Mouse (Mus musculus) T-helper 17 cell (primary cell): ENCODE results near the gene Fam118b.

Experiments
- in situ Hi-C, 2 experiments: fragments of 300-600 bp; cut with MboI, MseI; formaldehyde crosslinking; loops; 1 replicate in 1 of 2; 2 replicates in 1 of 2; pipeline ENCODE4 v1.15.1; 2025; ENCODE audit warnings: high pct_unique_total_duplicates in 2 of 2

Gene Fam118b

DNA sequence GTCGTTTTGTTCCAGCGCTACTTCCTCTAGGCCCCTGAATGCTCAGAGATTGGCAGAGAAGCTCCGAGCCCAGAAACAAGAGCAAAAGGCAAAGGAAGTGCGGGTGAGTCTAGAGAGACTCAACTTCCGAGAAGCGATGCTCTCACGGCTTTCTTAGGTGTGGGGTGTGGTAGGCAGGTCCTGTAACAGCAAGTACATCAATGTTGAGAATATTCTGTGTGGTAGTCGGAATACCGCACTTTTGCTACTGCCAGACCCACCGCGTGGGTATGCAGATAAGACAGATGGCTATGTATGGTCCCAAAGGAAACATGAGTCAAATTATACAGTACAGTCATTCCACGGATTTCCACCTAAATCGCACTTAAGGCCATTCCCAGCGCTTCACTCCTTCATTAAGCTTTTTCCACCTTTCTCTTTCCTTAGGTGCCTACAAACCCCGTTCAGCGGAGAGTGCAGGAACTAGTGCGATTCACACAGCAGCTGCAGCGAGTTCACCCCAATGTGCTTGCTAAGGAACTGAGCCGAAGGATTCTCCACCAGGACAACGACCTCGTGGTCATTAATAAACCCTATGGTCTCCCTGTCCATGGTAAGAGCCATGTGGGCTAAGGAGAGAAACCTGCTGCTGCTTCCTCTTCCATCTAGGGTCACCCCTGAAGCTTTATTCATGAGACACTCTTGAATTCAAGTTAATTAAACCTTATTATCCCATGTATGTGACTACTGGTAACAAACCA lies 541 bp upstream of the Fam118b start:
- in situ Hi-C loops, result loop anchor here (5.0 kb wide), 1 partner anchor 56 kb away; the partner anchor contains the start of gene Foxred1 (in 2 of the 2)

GRCm38 (mm10) chr9:35264509-35264908 lies 3.1 kb downstream of the Fam118b start:
- in situ Hi-C loops, result no loop called here

DNA sequence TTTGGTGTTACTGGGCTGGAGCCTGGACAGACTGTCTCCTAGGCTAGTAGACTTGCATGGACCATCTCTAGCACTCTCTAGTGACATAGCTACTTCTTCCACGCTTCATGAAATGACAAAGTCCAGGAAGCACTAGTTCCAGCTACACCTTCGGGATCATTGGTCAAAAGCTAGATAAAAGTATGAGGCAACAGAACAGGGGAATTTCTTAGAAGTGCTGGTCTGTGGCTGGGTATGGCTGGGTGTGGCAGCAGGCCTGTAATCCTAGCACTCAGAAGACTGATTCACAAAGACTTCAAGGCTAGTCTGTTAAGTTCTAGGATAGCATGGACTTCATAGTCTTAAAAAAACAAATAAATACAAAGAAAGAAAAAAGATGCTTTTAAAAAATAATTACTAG lies 4.2 kb downstream of the Fam118b start:
- in situ Hi-C loops, result no loop called here

DNA sequence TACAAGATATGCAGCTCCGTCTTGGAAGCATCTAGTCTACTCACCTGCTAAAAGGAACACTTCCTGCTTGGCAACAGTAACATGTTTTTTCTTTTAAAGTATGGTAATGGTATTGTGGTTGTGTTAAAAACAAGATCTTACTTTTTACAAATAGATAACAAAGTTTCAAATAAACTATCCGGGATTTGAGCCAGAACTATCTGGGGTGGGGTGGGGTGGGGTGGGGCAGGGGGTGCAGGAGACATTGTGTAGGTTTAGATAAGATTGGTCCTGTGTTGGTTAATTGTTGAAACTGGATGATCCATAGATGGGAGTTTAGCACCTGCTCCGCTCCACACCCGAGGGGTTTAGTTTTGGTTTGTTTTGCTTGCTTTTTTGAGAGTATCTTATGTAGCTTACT lies 5.2 kb downstream of the Fam118b start:
- in situ Hi-C loops, result no loop called here

- in situ Hi-C loops, result no loop called here
These were observed 10.2 kb downstream of the Fam118b start for GRCm38 (mm10) chr9:35257365-35257764.

GRCm38 (mm10) chr9:35249476-35249875 lies 18.1 kb downstream of the Fam118b start:
- in situ Hi-C loops, result no loop called here

- in situ Hi-C loops, result no loop called here
These were observed 20.2 kb downstream of the Fam118b start for GRCm38 (mm10) chr9:35247405-35247804.

DNA sequence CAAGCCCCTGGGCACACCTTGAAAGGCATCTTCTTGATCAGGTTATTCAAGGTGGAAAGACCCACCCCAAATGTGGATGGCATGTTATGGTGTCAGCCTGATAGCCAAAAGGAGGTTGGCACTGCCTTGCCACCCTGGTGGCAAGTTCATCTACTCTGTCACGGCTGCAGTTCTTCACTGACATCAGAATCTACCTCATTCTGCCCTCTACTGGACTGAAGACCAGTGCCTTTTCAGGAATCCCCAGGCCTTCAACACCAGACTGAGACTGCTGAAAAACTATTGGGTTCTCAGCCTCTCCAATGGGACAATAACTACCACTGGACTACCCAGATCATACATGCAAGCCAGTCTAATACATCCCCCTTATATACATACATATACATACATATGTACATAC lies 27.9 kb downstream of the Fam118b start:
- in situ Hi-C loops, result no loop called here

DNA sequence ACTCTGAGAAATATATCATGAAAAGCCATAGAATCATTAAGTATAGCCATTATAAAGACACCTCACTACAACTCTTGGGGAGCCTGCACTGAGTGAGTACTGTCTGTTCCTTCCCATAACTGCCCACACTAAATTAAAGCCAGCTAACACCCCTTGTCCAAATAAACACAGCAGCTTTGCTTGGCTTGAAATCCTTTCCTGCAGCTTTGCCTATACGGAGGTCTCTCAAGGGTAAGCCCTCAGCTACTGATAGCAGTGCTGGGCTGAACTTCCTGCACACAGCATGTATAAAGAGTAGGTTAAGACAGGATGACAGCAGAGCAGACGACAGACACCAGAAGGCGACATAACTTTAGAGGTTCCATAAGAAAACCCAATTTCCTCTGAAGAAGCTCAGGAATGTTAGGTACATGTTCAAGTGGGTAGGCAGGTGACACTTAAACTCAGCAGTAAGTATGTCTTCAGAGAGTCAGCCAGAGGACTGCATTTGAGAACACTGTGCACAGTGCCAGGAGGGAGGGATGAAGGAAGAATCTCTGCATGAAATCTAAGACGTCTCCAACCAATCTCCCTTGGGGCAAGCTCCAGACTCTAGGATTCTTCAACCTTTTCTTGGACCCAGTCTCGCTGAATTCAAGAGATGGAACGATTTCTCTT lies 28.6 kb downstream of the Fam118b start:
- in situ Hi-C loops, result no loop called here

DNA sequence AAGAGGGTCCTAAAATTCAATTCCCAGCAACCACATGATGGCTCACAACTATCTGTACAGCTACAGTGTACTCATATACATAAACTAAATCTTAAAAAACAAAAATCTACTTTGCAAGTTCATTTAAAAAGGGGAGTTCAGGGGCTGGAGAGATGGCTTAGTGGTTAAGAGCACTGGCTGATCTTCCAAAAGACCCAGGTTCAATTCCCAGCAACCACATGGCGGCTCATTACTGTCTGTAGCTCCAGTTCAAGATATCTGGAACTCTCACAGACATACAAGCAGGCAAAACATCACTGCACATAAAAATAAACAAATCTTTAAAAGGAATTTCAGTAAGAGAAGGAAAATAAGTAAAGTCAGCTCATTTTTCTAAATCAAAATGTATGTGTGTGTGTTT lies 29.2 kb downstream of the Fam118b start:
- in situ Hi-C loops, result no loop called here

GRCm38 (mm10) chr9:35235996-35236395 lies 31.6 kb downstream of the Fam118b start:
- in situ Hi-C loops, result no loop called here

DNA sequence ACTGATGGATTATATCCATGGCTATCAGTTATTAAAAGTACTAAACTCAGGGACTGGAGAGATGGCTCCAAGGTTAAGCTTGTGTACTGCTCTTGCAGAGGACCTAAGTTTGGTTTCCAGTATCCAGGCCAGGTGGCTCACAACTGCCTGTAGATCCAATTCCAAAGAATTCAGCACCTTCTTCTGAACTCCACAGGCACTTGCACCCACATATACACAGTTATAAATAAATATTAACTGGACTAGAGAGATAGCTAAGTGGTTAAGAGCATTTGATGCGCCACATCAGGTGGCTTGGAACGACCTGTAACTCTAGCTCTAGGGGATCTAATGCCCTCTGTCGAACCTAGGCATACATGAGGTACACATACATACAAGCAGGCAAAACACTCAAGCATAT lies 38.9 kb downstream of the Fam118b start:
- in situ Hi-C loops, result no loop called here

DNA sequence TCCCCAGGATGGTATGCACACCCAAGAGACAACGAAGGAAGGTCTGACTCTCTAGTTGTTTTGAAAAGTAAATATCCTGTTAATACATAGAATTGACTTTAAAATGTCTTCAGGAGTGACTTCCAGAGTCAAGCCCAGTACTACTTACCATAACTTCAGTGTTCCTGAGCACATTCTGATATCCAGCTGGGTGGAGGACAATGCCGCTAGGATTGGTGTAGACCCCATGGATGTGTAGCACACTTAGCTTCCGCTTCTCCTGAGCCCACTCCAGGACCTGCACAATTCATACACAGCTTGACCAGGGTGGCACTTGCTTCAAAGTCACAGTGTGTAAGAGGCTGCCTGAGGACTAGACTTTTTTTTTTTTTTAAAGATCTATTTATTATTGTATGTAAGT lies 44.1 kb downstream of the Fam118b start:
- in situ Hi-C loops, result loop anchor here (25.0 kb wide), 1 partner anchor 1514 kb away; the partner anchor contains the start of gene Chek1 (in 2 of the 2)

GRCm38 (mm10) chr9:35217963-35218362 lies 49.6 kb downstream of the Fam118b start:
- in situ Hi-C loops, result loop anchor here (25.0 kb wide), 1 partner anchor 1519 kb away; the partner anchor contains the start of gene Chek1 (in 2 of the 2)

GRCm38 (mm10) chr9:35211573-35212511 lies 55.8 kb downstream of the Fam118b start:
- in situ Hi-C loops, result loop anchor here (5.0 to 25.0 kb wide), 3 partner anchors 55 to 1525 kb away; partner anchors contain the start of genes Chek1 (in 2 of the 2), Fam118b (in 2 of the 2), Rpusd4 (in 2 of the 2) and St3gal4 (in 1 of the 2)

- in situ Hi-C loops, result loop anchor here (5.0 to 25.0 kb wide), 3 partner anchors 56 to 1526 kb away; partner anchors contain the start of genes Chek1 (in 2 of the 2), Fam118b (in 2 of the 2), Rpusd4 (in 2 of the 2) and St3gal4 (in 1 of the 2)
These were observed 56.8 kb downstream of the Fam118b start, which contains the start of gene Foxred1 for GRCm38 (mm10) chr9:35210542-35211474. TSS of gene Foxred1 (minus strand) at chr9:35211055.

GRCm38 (mm10) chr9:35204421-35204820 lies 63.2 kb downstream of the Fam118b start:
- in situ Hi-C loops, result loop anchor here (25.0 kb wide), 1 partner anchor 1533 kb away; the partner anchor contains the start of gene Chek1 (in 2 of the 2)

DNA sequence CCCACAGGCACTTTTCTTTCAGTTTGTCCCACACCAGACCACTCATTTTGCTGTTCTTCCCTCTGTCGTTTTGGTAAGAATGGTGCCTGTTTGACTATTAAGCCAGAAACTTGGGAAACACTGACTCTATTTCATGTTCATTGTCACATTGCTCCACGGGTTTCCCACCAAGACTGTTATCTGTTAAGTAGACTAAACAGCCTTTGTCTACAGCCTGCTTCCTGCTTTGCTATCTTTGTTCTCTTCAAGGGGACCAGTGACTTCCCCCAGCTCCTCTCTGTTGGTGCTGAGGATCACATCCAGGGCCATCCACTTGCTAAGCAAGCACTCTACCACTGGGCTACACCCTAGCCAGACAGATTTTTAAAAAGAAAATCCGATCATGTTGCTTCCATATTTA lies 64.1 kb downstream of the Fam118b start:
- in situ Hi-C loops, result loop anchor here (25.0 kb wide), 1 partner anchor 1534 kb away; the partner anchor contains the start of gene Chek1 (in 2 of the 2)

GRCm38 (mm10) chr9:35200529-35201060 lies 67.0 kb downstream of the Fam118b start:
- in situ Hi-C loops, result loop anchor here (25.0 kb wide), 1 partner anchor 1537 kb away; the partner anchor contains the start of gene Chek1 (in 2 of the 2)
